Mouse (Mus musculus) ES-Bruce4 (cell line): ENCODE results near the gene Arid4a. TPM values are rescaled to one million over a fixed set of nuclear protein-coding genes. Genes with fewer than 3 reads are reported as not detected.
"Not testable (repeated sequence)": the region's sequence is repeated elsewhere in the genome, so short reads cannot be mapped to it uniquely, and the experiment has no call there.

Experiments
- H3K27ac ChIP-seq: 2 replicates; pipeline ENCODE4 v1.5.1; 2012; ENCODE audit warnings: low read length, inconsistent platforms; ENCODE audit not compliant: insufficient read depth
- H3K27me3 ChIP-seq: 2 replicates; pipeline ENCODE4 v1.6.1; 2012; ENCODE audit warnings: mild to moderate bottlenecking, low read length, inconsistent platforms; ENCODE audit not compliant: control insufficient read depth, poor library complexity, insufficient read depth, severe bottlenecking
- H3K36me3 ChIP-seq: 2 replicates; pipeline ENCODE4 v1.6.1; 2012; ENCODE audit warnings: inconsistent platforms, mild to moderate bottlenecking, low read length, moderate library complexity; ENCODE audit not compliant: control insufficient read depth, poor library complexity, insufficient read depth, severe bottlenecking
- H3K4me1 ChIP-seq: one replicate; pipeline ENCODE4 v1.8.1; 2011; ENCODE audit warnings: low read length; ENCODE audit not compliant: control insufficient read depth, insufficient read depth
- H3K4me3 ChIP-seq: 2 replicates; pipeline ENCODE4 v1.5.1; 2011; ENCODE audit warnings: low read depth, mild to moderate bottlenecking, low read length
- H3K9ac ChIP-seq: 2 replicates; pipeline ENCODE4 v1.6.1; 2012; ENCODE audit warnings: low read depth, mild to moderate bottlenecking, inconsistent platforms; ENCODE audit not compliant: poor library complexity, severe bottlenecking
- H3K9me3 ChIP-seq: replicated peaks from 2 replicates; pipeline ENCODE4 v1.6.1; 2012; ENCODE audit warnings: mild to moderate bottlenecking, low read length, inconsistent platforms; ENCODE audit not compliant: control insufficient read depth, poor library complexity, insufficient read depth, severe bottlenecking
- CTCF ChIP-seq: IDR thresholded peaks from one replicate; pipeline ENCODE4 v1.8.1; 2011; ENCODE audit warnings: low read depth, low read length
- EP300 ChIP-seq: IDR thresholded peaks from 2 replicates; pipeline ENCODE4 v1.6.1; 2011; ENCODE audit warnings: low read depth, low read length; ENCODE audit not compliant: insufficient read depth
- POLR2A ChIP-seq: IDR thresholded peaks from one replicate; pipeline ENCODE4 v1.8.1; 2011; ENCODE audit warnings: low read length; ENCODE audit not compliant: insufficient read depth
- polyA plus RNA-seq: library from polyadenylated mRNA; stranded (reverse); fragments of >200 nt; gene quantifications from 2 replicates; pipeline ENCODE4 v1.2.4, GENCODE M21; 2011; ENCODE audit warnings: low read depth; ENCODE audit not compliant: missing spikeins, insufficient read depth, insufficient read length

Arid4a gene
- polyA plus RNA-seq, 1 experiment, result 21.9 TPM

- Histone ChIP-seq H3K9ac (no peak overlapping the region), H3K27ac (no peak overlapping the region), H3K27me3 (no peaks in the 10 kb centered on the region), H3K4me1 (no peaks in the 10 kb centered on the region), H3K36me3 (peaks cover 24% of the 10 kb centered on the region), H3K4me3 (no peak overlapping the region), H3K9me3 (no peaks in the 10 kb centered on the region)
- no peak for TF ChIP-seq EP300
- no peak for TF ChIP-seq CTCF
- TF ChIP-seq POLR2A, result no peak
These were observed 2.0 kb downstream of the Arid4a start for GRCm38 (mm10) chr12:71017827-71018226.

GRCm38 (mm10) chr12:71019211-71019610 is 3.4 kb downstream of the Arid4a start:
- TF ChIP-seq POLR2A (no peak), EP300 (no peak), CTCF (no peak)

DNA sequence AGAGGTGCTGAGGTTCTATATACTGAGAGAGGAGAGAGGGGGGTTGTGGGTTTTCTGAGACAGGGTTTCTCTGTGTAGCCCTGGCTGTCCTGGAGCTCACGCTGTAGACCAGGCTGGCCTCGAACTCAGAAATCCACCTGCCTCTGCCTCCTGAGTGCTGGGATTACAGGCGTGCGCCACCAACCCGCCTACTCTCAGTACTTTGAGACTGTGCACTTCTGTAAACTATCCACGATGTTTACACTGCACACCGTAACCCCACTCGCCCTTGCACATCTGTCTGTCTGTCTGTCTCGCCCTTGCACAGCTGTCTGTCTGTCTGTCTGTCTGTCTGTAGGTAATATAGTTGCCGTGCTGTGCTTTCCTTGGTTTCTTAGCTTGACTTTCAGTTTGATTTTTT is 8.6 kb downstream of the Arid4a start:
- H3K4me3 ChIP-seq, result no peak overlapping the region
- no peak overlapping the region for H3K9ac ChIP-seq
- no peaks in the 10 kb centered on the region for H3K9me3 ChIP-seq
- no peak overlapping the region for H3K27ac ChIP-seq
- peaks cover 43% of the 10 kb centered on the region for H3K36me3 ChIP-seq
- no peak for TF ChIP-seq POLR2A
- TF ChIP-seq EP300, result no peak
- no peak for TF ChIP-seq CTCF
- no peaks in the 10 kb centered on the region for H3K4me1 ChIP-seq
- H3K27me3 ChIP-seq, result no peaks in the 10 kb centered on the region

More at GRCm38 (mm10) chr12:71019211-71019610, 3.4 kb downstream of the Arid4a start:
- H3K4me1 ChIP-seq, result no peaks in the 10 kb centered on the region
- no peaks in the 10 kb centered on the region for H3K27me3 ChIP-seq
- H3K36me3 ChIP-seq, result peaks cover 27% of the 10 kb centered on the region
- H3K9me3 ChIP-seq, result no peaks in the 10 kb centered on the region
- H3K27ac ChIP-seq, result no peak overlapping the region
- no peak overlapping the region for H3K4me3 ChIP-seq
- H3K9ac ChIP-seq, result no peak overlapping the region

- not testable (repeated sequence) for H3K27ac ChIP-seq, H3K9ac ChIP-seq, H3K9me3 ChIP-seq, H3K4me3 ChIP-seq, H3K27me3 ChIP-seq, H3K4me1 ChIP-seq
- H3K36me3 ChIP-seq, result peaks cover 30% of the 10 kb centered on the region
These were observed 12.5 kb downstream of the Arid4a start for GRCm38 (mm10) chr12:71028265-71028664.

- H3K27ac ChIP-seq, result no peak overlapping the region
- no peaks in the 10 kb centered on the region for H3K9me3 ChIP-seq
- H3K36me3 ChIP-seq, result peaks cover 14% of the 10 kb centered on the region
- no peak for TF ChIP-seq CTCF
- no peak for TF ChIP-seq POLR2A
- TF ChIP-seq EP300, result no peak
- H3K9ac ChIP-seq, result no peak overlapping the region
- H3K4me1 ChIP-seq, result no peaks in the 10 kb centered on the region
- no peak overlapping the region for H3K4me3 ChIP-seq
- no peaks in the 10 kb centered on the region for H3K27me3 ChIP-seq
These were observed 14.5 kb downstream of the Arid4a start for GRCm38 (mm10) chr12:71030260-71030659.

GRCm38 (mm10) chr12:71030722-71031121 is 14.9 kb downstream of the Arid4a start:
- Histone ChIP-seq H3K4me3 (no peak overlapping the region), H3K9me3 (no peaks in the 10 kb centered on the region), H3K36me3 (peaks cover 12% of the 10 kb centered on the region), H3K27ac (no peak overlapping the region), H3K9ac (no peak overlapping the region), H3K4me1 (no peaks in the 10 kb centered on the region), H3K27me3 (no peaks in the 10 kb centered on the region)
- TF ChIP-seq CTCF (no peak), EP300 (no peak), POLR2A (no peak)
